Mouse (Mus musculus): ENCODE measurements around the gene Ccr7.

Ccr7 gene

GRCm38 (mm10) chr11:99137385-99137784 is 17.5 kb downstream of the Ccr7 start:
- no peak for DNase-seq (ENCODE audit: low read depth, low spot score)

- no peak for DNase-seq (ENCODE audit: low read depth, low spot score)
Measured at GRCm38 (mm10) chr11:99136961-99137360, 17.9 kb downstream of the Ccr7 start.

- DNase-seq (ENCODE audit: low read depth, low spot score): peak; percentile 75
Measured at GRCm38 (mm10) chr11:99136361-99136760, 18.5 kb downstream of the Ccr7 start.

GRCm38 (mm10) chr11:99135047-99135440 is 19.8 kb downstream of the Ccr7 start:
- DNase-seq (ENCODE audit: low read depth, low spot score): no peak

GRCm38 (mm10) chr11:99134266-99135046 is 20.4 kb downstream of the Ccr7 start:
- no peak for DNase-seq (ENCODE audit: low read depth, low spot score)

- no peak for DNase-seq (ENCODE audit: low read depth, low spot score)
Measured at GRCm38 (mm10) chr11:99133285-99133897, 21.5 kb downstream of the Ccr7 start.

GRCm38 (mm10) chr11:99132091-99132730 is 22.7 kb downstream of the Ccr7 start:
- DNase-seq (ENCODE audit: low read depth, low spot score): peak; percentile 78

GRCm38 (mm10) chr11:99131463-99131840 is 23.4 kb downstream of the Ccr7 start:
- DNase-seq (ENCODE audit: low read depth, low spot score): peak; percentile 58

- peak; percentile 76 for DNase-seq (ENCODE audit: low read depth, low spot score)
Measured at GRCm38 (mm10) chr11:99130736-99131462, 24.0 kb downstream of the Ccr7 start.

- no peak for DNase-seq (ENCODE audit: low read depth, low spot score)
Measured at GRCm38 (mm10) chr11:99129287-99129686, 25.6 kb downstream of the Ccr7 start.

GRCm38 (mm10) chr11:99127785-99128682 is 26.8 kb downstream of the Ccr7 start:
- no peak for DNase-seq (ENCODE audit: low read depth, low spot score)

- DNase-seq (ENCODE audit: low read depth, low spot score): no peak
Measured at GRCm38 (mm10) chr11:99126482-99127253, 28.2 kb downstream of the Ccr7 start.

- no peak for DNase-seq (ENCODE audit: low read depth, low spot score)
Measured at GRCm38 (mm10) chr11:99124635-99125029, 30.2 kb downstream of the Ccr7 start.

- peak; percentile 91 for DNase-seq (ENCODE audit: low read depth, low spot score)
Measured at GRCm38 (mm10) chr11:99123977-99124634, 30.8 kb downstream of the Ccr7 start.

GRCm38 (mm10) chr11:99122703-99123102 is 32.2 kb downstream of the Ccr7 start:
- no peak for DNase-seq (ENCODE audit: low read depth, low spot score)

GRCm38 (mm10) chr11:99121218-99121631 is 33.7 kb downstream of the Ccr7 start:
- DNase-seq (ENCODE audit: low read depth, low spot score): no peak

GRCm38 (mm10) chr11:99120524-99121217 is 34.2 kb downstream of the Ccr7 start:
- no peak for DNase-seq (ENCODE audit: low read depth, low spot score)

GRCm38 (mm10) chr11:99118963-99119362 is 35.9 kb downstream of the Ccr7 start:
- DNase-seq (ENCODE audit: low read depth, low spot score): no peak

GRCm38 (mm10) chr11:99118420-99118819 is 36.5 kb downstream of the Ccr7 start:
- no peak for DNase-seq (ENCODE audit: low read depth, low spot score)

Data from CD4-positive, CD25-positive, alpha-beta regulatory T cell, adult 2 months (primary cell).